Mouse (Mus musculus) forebrain, embryonic 16.5 days (tissue): ENCODE data around the gene Zxdb. TPM values are rescaled to one million over a fixed set of nuclear protein-coding genes. Genes with fewer than 3 reads are reported as not detected.

Source experiments
- ATAC-seq: fragments of 200-750 bp; cut with Nextera tagmentation; 2 replicates; pipeline ENCODE4 v1.8.0; 2017; ENCODE audit warnings: mild to moderate bottlenecking, moderate library complexity
- H3K27ac ChIP-seq: fragments of 300-500 bp; sonication (generic); 2 replicates; pipeline ENCODE4 v1.5.1; 2014; ENCODE audit warnings: low read length, control low read depth
- H3K27me3 ChIP-seq: fragments of 300-500 bp; sonication (generic); replicated peaks from 2 replicates; pipeline ENCODE4 v1.6.1; 2014; ENCODE audit warnings: low read length; ENCODE audit not compliant: control insufficient read depth, insufficient read depth
- H3K36me3 ChIP-seq: fragments of 300-500 bp; sonication (generic); 2 replicates; pipeline ENCODE4 v1.6.1; 2014; ENCODE audit not compliant: control insufficient read depth, insufficient read depth
- H3K4me1 ChIP-seq: fragments of 300-500 bp; sonication (generic); replicated peaks from 2 replicates; pipeline ENCODE4 v1.6.1; 2014; ENCODE audit warnings: low read length; ENCODE audit not compliant: control insufficient read depth, insufficient read depth
- H3K4me2 ChIP-seq: fragments of 300-500 bp; sonication (generic); 2 replicates; pipeline ENCODE4 v1.6.1; 2014; ENCODE audit warnings: mild to moderate bottlenecking, low read length, control low read depth
- H3K4me3 ChIP-seq: fragments of 300-500 bp; sonication (generic); replicated peaks from 2 replicates; pipeline ENCODE4 v1.5.1; 2014; ENCODE audit warnings: mild to moderate bottlenecking, low read length, control low read depth
- H3K9ac ChIP-seq: fragments of 300-500 bp; sonication (generic); replicated peaks from 2 replicates; pipeline ENCODE4 v1.6.1; 2014; ENCODE audit warnings: low read depth, low read length, control low read depth
- H3K9me3 ChIP-seq: fragments of 300-500 bp; sonication (generic); 2 replicates; pipeline ENCODE4 v1.6.1; 2016; ENCODE audit warnings: low read length; ENCODE audit not compliant: control insufficient read depth
- WGBS: fragments of 180-500 bp; shearing (Covaris S2); extraction: QIAGEN DNeasy Blood & Tissue Kit; methylation state at CpG from one replicate; pipeline ENCODE4 v1.1.7; 2014; 5-methylcytosine and 5-hydroxymethylcytosine counted together
- polyA plus RNA-seq: library from polyadenylated mRNA; unstranded; fragments of >200 nt; fragmentation: Nextera tagmentation; extraction: Ambion mirVana; gene quantifications from 2 replicates; pipeline ENCODE4 v1.2.1, GENCODE M21; 2015

Gene Zxdb
- polyA plus RNA-seq, 1 experiment from 2014 or later, result 1.5 TPM

GRCm38 (mm10) chrX:94753733-94754132 lies 29.4 kb downstream of the Zxdb start:
- Histone ChIP-seq H3K4me1 (no peaks in the 10 kb centered on the region), H3K4me2 (no peak overlapping the region), H3K4me3 (no peak overlapping the region), H3K27ac (no peak overlapping the region), H3K27me3 (no peaks in the 10 kb centered on the region), H3K9me3 (no peaks in the 10 kb centered on the region; the same call in 1 of the 2 replicates), H3K36me3 (no peaks in the 10 kb centered on the region), H3K9ac (no peak overlapping the region)
- WGBS, result 84% methylated on average over 5 of the region's 5 CpGs
- ATAC-seq, result no peak

GRCm38 (mm10) chrX:94759959-94760358 lies 35.6 kb downstream of the Zxdb start:
- Histone ChIP-seq H3K36me3 (no peaks in the 10 kb centered on the region), H3K4me3 (no peak overlapping the region), H3K9me3 (no peaks in the 10 kb centered on the region), H3K4me2 (no peak overlapping the region), H3K27me3 (no peaks in the 10 kb centered on the region), H3K9ac (no peak overlapping the region), H3K4me1 (no peaks in the 10 kb centered on the region), H3K27ac (no peak overlapping the region)
- 27% methylated on average over 1 of the region's 1 CpGs for WGBS
- ATAC-seq, result no peak

GRCm38 (mm10) chrX:94773876-94774275 lies 49.5 kb downstream of the Zxdb start:
- ATAC-seq, result no peak

More at GRCm38 (mm10) chrX:94773876-94774275, 49.5 kb downstream of the Zxdb start:
- Histone ChIP-seq H3K4me2 (no peak overlapping the region), H3K4me1 (no peaks in the 10 kb centered on the region), H3K9ac (no peak overlapping the region), H3K9me3 (no peaks in the 10 kb centered on the region), H3K4me3 (no peak overlapping the region), H3K27me3 (no peaks in the 10 kb centered on the region), H3K27ac (no peak overlapping the region), H3K36me3 (no peaks in the 10 kb centered on the region)
- 96% methylated on average over 34 of the region's 34 CpGs for whole genome bisulfite sequencing

Other genes with a start within 250 kb of the Zxdb start
- 978 and 998 TPM in 2 replicates for gene Maged1, start 182.4 kb upstream of the Zxdb start, polyA plus RNA-seq
- gene Gspt2, start 88.5 kb upstream of the Zxdb start, polyA plus RNA-seq, result 12.5 and 16.1 TPM in 2 replicates